Mouse (Mus musculus) erythroblast, embryonic 14.5 days (primary cell): ENCODE results near the gene Dcdc2c. TPM values are rescaled to one million over a fixed set of nuclear protein-coding genes. Genes with fewer than 3 reads are reported as not detected.

Source experiments
- H3K27me3 ChIP-seq: 2 replicates; pipeline ENCODE4 v1.6.1; 2012; ENCODE audit warnings: inconsistent platforms; ENCODE audit not compliant: control insufficient read depth
- H3K36me3 ChIP-seq: 2 replicates; pipeline ENCODE4 v1.6.1; 2012; ENCODE audit warnings: mild to moderate bottlenecking, inconsistent platforms; ENCODE audit not compliant: control insufficient read depth
- H3K4me1 ChIP-seq: 2 replicates; pipeline ENCODE4 v1.6.1; 2012; ENCODE audit warnings: inconsistent platforms; ENCODE audit not compliant: control insufficient read depth
- H3K4me3 ChIP-seq: replicated peaks from 2 replicates; pipeline ENCODE3; 2012; ENCODE audit warnings: moderate library complexity, mild to moderate bottlenecking, inconsistent platforms
- H3K9me3 ChIP-seq: 2 replicates; pipeline ENCODE4 v1.6.1; 2012; ENCODE audit warnings: low read length, inconsistent platforms, mixed read lengths; ENCODE audit not compliant: control insufficient read depth
- GATA1 ChIP-seq: IDR thresholded peaks from 2 replicates; pipeline ENCODE4 v1.6.1; 2012; ENCODE audit warnings: low read length, inconsistent platforms, mixed read lengths
- TAL1 ChIP-seq: IDR thresholded peaks from 3 replicates; pipeline ENCODE4 v1.6.1; 2012; ENCODE audit warnings: low read length, inconsistent platforms, mixed read lengths
- polyA plus RNA-seq: library from polyadenylated mRNA; stranded (reverse); fragments of >175 nt; gene quantifications from 2 replicates; pipeline ENCODE4 v1.2.3, GENCODE M21; 2012

Gene Dcdc2c
- polyA plus RNA-seq, 1 experiment = 0.04 TPM

GRCm38 (mm10) chr12:28494289-28494688 lies 57.9 kb downstream of the Dcdc2c start:
- Histone ChIP-seq H3K9me3 (no peaks in the 10 kb centered on the region), H3K4me1 (no peaks in the 10 kb centered on the region), H3K36me3 (no peaks in the 10 kb centered on the region), H3K27me3 (no peaks in the 10 kb centered on the region), H3K4me3 (no peak overlapping the region)
- TF ChIP-seq TAL1 = no peak
- TF ChIP-seq GATA1 = no peak

- Histone ChIP-seq H3K9me3 (no peaks in the 10 kb centered on the region), H3K4me1 (no peaks in the 10 kb centered on the region), H3K36me3 (no peaks in the 10 kb centered on the region), H3K4me3 (no peak overlapping the region), H3K27me3 (no peaks in the 10 kb centered on the region)
- no peak for TF ChIP-seq TAL1
- TF ChIP-seq GATA1 = no peak
Measured at GRCm38 (mm10) chr12:28482483-28483160, 69.6 kb downstream of the Dcdc2c start.

GRCm38 (mm10) chr12:28460951-28461431 lies 91.2 kb downstream of the Dcdc2c start:
- H3K4me1 ChIP-seq = no peaks in the 10 kb centered on the region
- no peaks in the 10 kb centered on the region for H3K36me3 ChIP-seq
- H3K9me3 ChIP-seq = peaks cover 4% of the 10 kb centered on the region
- TF ChIP-seq TAL1 = no peak
- TF ChIP-seq GATA1 = no peak
- no peaks in the 10 kb centered on the region for H3K27me3 ChIP-seq
- H3K4me3 ChIP-seq = no peak overlapping the region

GRCm38 (mm10) chr12:28460523-28460922 lies 91.7 kb downstream of the Dcdc2c start:
- H3K4me3 ChIP-seq = no peak overlapping the region
- H3K4me1 ChIP-seq = no peaks in the 10 kb centered on the region
- H3K27me3 ChIP-seq = no peaks in the 10 kb centered on the region
- TF ChIP-seq GATA1 (no peak), TAL1 (no peak)
- peaks cover 4% of the 10 kb centered on the region for H3K9me3 ChIP-seq
- no peaks in the 10 kb centered on the region for H3K36me3 ChIP-seq

GRCm38 (mm10) chr12:28458786-28459185 lies 93.4 kb downstream of the Dcdc2c start:
- TF ChIP-seq TAL1 (no peak), GATA1 (no peak)
- no peaks in the 10 kb centered on the region for H3K4me1 ChIP-seq

GRCm38 (mm10) chr12:28436536-28436935 lies 115.7 kb downstream of the Dcdc2c start:
- no peak overlapping the region for H3K4me3 ChIP-seq
- TF ChIP-seq TAL1 = no peak
- TF ChIP-seq GATA1 = no peak
- no peaks in the 10 kb centered on the region for H3K36me3 ChIP-seq

More at GRCm38 (mm10) chr12:28458786-28459185, 93.4 kb downstream of the Dcdc2c start:
- H3K4me3 ChIP-seq = no peak overlapping the region
- no peaks in the 10 kb centered on the region for H3K27me3 ChIP-seq
- H3K36me3 ChIP-seq = no peaks in the 10 kb centered on the region
- peaks cover 4% of the 10 kb centered on the region for H3K9me3 ChIP-seq

GRCm38 (mm10) chr12:28432729-28433067 lies 119.5 kb downstream of the Dcdc2c start:
- no peak for TF ChIP-seq TAL1
- no peak for TF ChIP-seq GATA1
- no peaks in the 10 kb centered on the region for H3K36me3 ChIP-seq
- H3K27me3 ChIP-seq = no peaks in the 10 kb centered on the region
- H3K9me3 ChIP-seq = no peaks in the 10 kb centered on the region
- H3K4me3 ChIP-seq = no peak overlapping the region
- no peaks in the 10 kb centered on the region for H3K4me1 ChIP-seq

More at GRCm38 (mm10) chr12:28436536-28436935, 115.7 kb downstream of the Dcdc2c start:
- Histone ChIP-seq H3K27me3 (no peaks in the 10 kb centered on the region), H3K4me1 (no peaks in the 10 kb centered on the region), H3K9me3 (no peaks in the 10 kb centered on the region)

GRCm38 (mm10) chr12:28431832-28432728 lies 120.1 kb downstream of the Dcdc2c start:
- Histone ChIP-seq H3K36me3 (no peaks in the 10 kb centered on the region), H3K27me3 (no peaks in the 10 kb centered on the region), H3K4me3 (no peak overlapping the region), H3K4me1 (no peaks in the 10 kb centered on the region), H3K9me3 (no peaks in the 10 kb centered on the region)
- no peak for TF ChIP-seq GATA1

GRCm38 (mm10) chr12:28429856-28430255 lies 122.3 kb downstream of the Dcdc2c start:
- no peak for TF ChIP-seq TAL1
- no peak for TF ChIP-seq GATA1
- Histone ChIP-seq H3K9me3 (no peaks in the 10 kb centered on the region), H3K4me1 (no peaks in the 10 kb centered on the region), H3K27me3 (no peaks in the 10 kb centered on the region), H3K4me3 (no peak overlapping the region), H3K36me3 (no peaks in the 10 kb centered on the region)
